Mouse (Mus musculus) adrenal gland, postnatal 14 days (tissue): ENCODE measurements around the gene Mrps16. TPM values are rescaled to one million over a fixed set of nuclear protein-coding genes. Genes with fewer than 3 reads are reported as not detected.
A peak's percentile ranks its signal among the peaks of the same experiment; 100 is the strongest.

Experiments
- DNase-seq: peaks from one replicate; pipeline ENCODE4 v3.0.0; 2021; ENCODE audit warnings: mixed read lengths
- long read RNA-seq, 2 experiments: library from polyadenylated mRNA; stranded (forward); transcript quantifications; one replicate each; pipeline ENCODE4 v2.0.0; 2021
- total RNA-seq: library from RNA; stranded (reverse); gene quantifications from 2 replicates; pipeline ENCODE4 v1.2.3, GENCODE M21; 2021

Gene Mrps16
- total RNA-seq, result 83.3 and 86.4 TPM in 2 replicates
- long read RNA-seq, experiment 1, transcript Mrps16-202 (3 exons, 801 nt), result minor isoform, 8 of 114 reads
- long read RNA-seq, experiment 1, transcript Mrps16-201 (3 exons, 2,572 nt), result major isoform, 89 of 114 reads
- long read RNA-seq, experiment 1, partial matches to known transcripts, result 17 of 114 reads
- long read RNA-seq, experiment 1, other reads (novel, unspliced or antisense), result 0 of 114 reads
- long read RNA-seq, experiment 2, transcript Mrps16-201 (3 exons, 2,572 nt), result major isoform, 100 of 128 reads
- long read RNA-seq, experiment 2, partial matches to known transcripts, result 8 of 128 reads
- long read RNA-seq, experiment 2, other reads (novel, unspliced or antisense), result 17 of 128 reads

GRCm38 (mm10) chr14:20393205-20393913 is at the start of gene Mrps16:
Mrps16 (minus strand) TSS chr14:20393634.
- peak; percentile 97 for DNase-seq

GRCm38 (mm10) chr14:20442252-20442651 is 48.8 kb upstream of the Mrps16 start:
- DNase-seq, result peak; percentile 10

DNA sequence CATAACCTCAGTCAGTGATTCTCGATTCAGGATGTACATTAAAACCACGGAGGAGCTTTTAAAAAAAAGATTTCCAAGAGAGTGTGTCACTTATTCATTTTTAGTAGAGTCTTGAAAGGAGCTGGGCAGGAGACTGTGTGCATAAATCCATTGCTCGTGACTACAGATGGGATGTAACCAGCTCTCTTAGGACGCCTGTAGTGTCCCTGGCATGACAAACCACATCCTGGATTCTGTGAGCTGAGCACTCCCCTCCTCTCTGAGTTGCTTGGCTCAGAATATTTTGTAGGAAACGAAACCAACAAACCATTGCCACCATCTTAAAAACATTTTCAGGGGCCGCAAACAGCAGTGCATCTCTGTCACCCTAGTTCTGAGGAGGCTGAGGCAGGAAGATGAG is 43.5 kb upstream of the Mrps16 start:
- DNase-seq, result no peak

- DNase-seq, result no peak
Observed at GRCm38 (mm10) chr14:20432420-20432819, 39.0 kb upstream of the Mrps16 start.

- no peak for DNase-seq
Observed at GRCm38 (mm10) chr14:20431726-20432125, 38.3 kb upstream of the Mrps16 start.

- DNase-seq, result no peak
Observed at GRCm38 (mm10) chr14:20429833-20430232, 36.4 kb upstream of the Mrps16 start.

- DNase-seq, result no peak
Observed at GRCm38 (mm10) chr14:20428593-20428992, 35.2 kb upstream of the Mrps16 start.

DNA sequence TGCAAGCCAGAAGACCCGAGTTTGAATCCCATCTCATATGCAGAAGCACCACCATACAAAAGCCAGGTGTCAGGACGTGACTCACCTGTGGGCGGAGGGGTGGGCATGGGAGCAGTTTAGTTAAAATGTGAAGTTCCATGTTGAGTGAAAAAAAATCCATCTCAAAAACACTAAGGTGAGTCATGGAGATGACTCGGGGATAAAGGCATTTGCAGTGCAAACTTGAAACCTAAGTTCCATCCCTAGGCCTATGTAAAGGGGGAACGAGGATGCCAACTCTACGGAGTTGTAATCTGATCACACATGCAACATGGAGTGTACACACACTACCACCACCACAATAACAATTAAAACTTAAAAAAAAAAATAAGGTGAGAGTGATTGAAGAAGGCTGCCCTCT is 29.6 kb upstream of the Mrps16 start:
- DNase-seq, result no peak

GRCm38 (mm10) chr14:20422257-20422656 is 28.8 kb upstream of the Mrps16 start:
- DNase-seq, result peak; percentile 18

DNA sequence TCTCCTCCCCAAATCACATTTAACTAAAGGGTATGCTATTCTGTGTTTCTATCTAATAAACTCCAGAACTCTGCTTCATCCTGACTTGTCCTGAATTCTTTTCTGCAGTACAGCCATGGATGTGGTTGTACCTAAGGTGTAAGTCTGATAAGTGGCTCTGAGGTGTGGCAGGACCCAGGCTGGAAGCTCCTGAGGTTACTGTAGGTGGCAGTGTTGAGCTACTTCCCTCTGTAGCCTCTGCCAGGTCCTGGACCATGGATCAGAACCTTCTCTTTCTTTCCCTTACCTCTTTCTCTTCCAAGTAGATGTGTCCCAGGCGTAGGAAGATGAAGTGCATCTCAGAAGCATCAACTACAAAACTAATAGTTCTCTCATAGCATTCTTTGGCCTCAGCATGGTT is 6.6 kb upstream of the Mrps16 start:
- peak; percentile 67 for DNase-seq

- DNase-seq, result peak; percentile 72
Observed at GRCm38 (mm10) chr14:20398864-20399263, 5.4 kb upstream of the Mrps16 start.

DNA sequence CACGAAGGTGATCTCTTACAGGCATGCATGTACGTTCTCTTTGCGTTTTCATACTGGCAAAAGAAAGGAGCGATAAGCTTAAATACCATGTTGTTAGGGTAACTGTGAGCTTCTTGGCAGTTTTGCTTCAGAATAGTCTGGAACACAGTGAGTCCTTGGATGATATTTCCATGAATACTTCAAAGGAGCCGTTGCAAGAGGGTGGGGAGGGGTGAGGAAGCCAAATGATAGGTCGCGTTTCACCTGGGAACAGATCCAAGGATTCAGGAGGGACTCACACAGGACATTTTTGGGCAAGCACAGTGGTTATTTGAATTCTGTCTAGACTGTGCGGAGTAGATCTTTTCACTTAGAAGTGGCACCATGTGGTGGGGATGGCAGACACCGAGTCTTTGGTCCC is 3.8 kb upstream of the Mrps16 start:
- DNase-seq, result peak; percentile 63

DNA sequence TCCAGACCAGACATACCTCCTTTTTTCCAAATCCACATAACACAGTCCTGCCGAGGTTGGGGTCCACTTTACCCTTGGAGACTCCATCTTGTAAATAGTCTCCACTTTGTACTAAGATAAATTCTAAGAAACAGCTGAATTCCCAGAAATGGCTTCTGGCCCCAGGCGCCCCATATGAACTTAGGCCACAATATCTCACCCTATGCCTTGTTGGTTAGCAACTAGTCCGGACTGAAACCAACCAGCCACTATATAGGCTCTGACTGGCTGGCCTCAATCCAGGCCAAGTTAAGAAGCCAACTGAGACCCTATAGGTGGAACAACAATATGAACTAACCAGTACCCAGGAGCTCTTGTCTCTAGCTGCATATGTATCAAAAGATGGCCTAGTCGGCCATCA is 1.1 kb downstream of the Mrps16 start:
- no peak for DNase-seq

DNA sequence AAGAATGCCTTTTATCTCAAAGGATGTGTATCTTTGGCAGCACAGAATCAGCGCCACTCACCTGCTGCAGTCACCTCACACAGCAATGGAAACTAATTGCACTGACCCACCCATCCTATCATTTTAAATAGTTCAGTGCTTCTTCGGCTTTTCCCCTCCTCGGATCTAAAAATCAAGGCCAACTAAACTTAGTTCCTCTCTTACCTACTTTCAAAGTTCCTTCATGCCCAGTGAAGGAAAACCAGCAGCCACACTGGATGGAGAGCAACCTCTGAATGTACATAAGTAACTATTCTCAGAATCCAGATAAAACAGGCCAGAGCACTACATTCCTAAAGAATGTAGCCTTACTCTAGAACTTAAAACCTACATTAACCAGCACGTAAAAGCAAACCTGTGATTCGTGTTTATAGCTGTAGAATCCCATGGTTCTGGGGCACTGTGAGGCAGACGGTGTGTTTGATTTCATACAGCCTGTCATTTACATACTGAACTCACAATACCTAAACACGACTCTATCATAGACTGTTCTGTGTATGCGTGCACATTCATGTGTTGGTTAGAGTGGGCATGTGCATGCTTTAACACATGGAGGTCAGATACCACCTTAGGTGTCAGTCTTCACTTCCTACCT is 3.9 kb downstream of the Mrps16 start:
- no peak for DNase-seq

DNA sequence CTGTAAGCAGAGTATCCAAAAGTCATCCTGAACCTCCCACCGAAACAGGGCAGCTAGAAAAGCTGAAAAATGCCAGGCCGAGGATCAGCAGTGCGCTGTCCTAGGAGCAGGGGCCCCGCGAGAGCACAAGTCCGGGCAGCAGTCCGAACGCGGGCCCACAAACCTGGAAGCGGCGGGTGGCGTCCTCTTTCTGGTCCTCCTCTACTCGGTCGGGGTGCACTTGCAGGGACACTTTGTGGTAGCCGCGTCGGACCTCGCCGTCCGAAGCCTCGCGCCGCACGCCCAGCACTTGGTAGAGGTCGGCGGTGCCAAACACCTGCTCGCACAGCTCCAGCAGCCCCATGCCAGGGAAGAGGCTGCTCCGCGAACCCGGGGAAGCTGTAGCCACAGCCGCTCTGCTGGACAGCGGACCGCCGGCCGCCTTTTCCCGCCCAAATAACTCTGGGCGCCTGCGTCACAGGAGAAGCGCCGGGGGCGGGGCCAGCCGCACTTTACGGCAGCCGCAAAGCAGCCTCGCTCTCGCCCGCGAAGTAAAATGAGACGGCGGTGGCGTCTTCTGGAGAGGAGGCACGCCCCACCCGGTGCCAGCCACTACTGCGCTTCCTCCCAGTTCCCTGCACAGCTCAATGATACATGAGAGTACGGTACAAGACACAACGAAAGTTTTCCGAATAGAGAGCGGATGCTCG is 4.8 kb downstream of the Mrps16 start, which contains the start of gene Dnajc9:
Gene Dnajc9, minus strand, starts transcription at position 470 of the 689 bp plus-strand sequence.
- peak; percentile 97 for DNase-seq

DNA sequence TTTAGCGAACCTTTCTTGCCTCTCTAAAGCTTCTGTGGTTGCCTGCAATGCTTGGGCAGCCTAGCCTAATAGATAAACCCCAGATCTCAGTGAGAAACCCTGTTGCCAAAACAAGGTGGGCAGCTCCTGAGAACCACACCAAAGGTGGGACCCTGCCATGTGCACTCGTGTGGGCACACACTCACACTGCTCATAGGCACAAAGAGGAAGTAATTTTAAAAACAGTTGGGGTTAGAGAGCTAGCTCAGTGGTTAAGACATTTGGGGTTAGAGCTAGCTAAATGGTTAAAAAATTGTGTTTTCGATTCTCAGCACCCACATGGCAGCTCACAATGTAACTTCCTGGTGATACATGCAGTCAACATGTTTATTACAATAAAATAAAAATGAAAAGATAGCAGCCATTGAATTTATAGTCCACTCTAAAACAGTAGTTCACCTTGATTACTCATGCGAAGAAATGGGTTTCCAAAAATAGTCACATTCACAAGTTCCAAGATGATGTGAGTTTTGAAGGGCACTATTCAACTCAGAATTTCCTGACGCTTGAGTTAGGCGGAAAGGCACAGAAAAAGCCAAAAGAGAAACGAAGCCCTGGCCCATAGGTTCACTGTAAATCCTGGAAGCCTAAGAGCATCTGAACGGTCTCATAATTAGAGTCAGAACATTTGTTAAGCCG is 13.5 kb downstream of the Mrps16 start:
- DNase-seq, result no peak

DNA sequence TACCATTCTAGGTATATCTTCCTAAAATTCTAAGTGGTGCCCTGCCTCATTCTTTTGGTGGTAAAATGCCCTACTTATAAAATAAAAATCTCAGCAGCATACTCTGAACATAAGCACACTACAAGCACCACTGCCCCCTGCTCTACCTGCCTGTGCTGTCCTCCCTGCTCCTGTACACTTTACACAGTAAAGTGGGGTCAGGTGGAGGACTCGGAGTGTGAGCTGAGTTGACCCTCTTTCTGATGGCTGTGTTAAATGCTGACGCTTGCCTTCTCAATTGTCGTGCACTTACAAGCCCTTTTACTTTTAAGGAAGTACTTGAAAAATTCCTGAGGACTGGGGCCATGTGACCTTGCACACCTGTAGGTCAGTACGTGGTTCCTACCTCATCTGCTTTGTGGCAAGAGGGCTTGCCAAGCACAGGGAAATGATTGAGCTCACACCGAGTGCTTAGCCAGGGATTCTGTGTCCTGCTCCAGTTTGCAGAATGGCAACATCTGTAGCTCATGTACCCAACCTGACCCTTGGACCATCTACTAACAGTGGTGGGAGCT is 14.3 kb downstream of the Mrps16 start:
- no peak for DNase-seq

GRCm38 (mm10) chr14:20378313-20379061 is 14.9 kb downstream of the Mrps16 start:
- DNase-seq, result peak; percentile 83

DNA sequence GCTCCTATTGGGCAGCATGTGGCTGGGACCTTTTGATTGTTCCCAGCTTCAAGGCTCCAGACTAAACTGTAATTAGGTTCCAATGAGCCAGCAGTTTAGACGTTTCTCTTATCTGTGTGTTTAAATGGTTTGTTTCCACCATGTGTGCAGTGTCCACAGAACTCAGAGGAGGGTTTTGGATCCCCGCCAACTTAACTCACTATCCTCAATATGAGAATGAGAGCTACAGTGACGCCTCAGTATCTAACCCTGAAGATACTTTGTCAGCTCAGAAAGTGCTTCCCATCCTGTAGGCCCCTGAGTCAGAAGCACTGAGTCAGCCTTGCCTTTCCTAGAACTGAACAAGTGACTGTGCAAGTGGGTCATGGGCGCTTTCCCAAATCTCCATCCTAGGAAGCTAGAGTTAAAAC is 16.3 kb downstream of the Mrps16 start:
- peak; percentile 76 for DNase-seq

GRCm38 (mm10) chr14:20371854-20372253 is 21.6 kb downstream of the Mrps16 start:
- no peak for DNase-seq

GRCm38 (mm10) chr14:20370798-20371197 is 22.6 kb downstream of the Mrps16 start:
- no peak for DNase-seq
